Mouse (Mus musculus) hindbrain, embryonic 16.5 days (tissue): ENCODE data around the gene H2-K1. TPM values are rescaled to one million over a fixed set of nuclear protein-coding genes. Genes with fewer than 3 reads are reported as not detected.

Experiments
- ATAC-seq: fragments of 200-750 bp; cut with Nextera tagmentation; 2 replicates; pipeline ENCODE4 v1.8.0; 2017; ENCODE audit warnings: moderate TSS enrichment, moderate library complexity
- H3K27ac ChIP-seq: fragments of 300-500 bp; sonication (generic); 2 replicates; pipeline ENCODE4 v1.5.1; 2014; ENCODE audit warnings: low read depth, mild to moderate bottlenecking, control low read depth, low read length, moderate library complexity
- H3K27me3 ChIP-seq: fragments of 300-500 bp; sonication (generic); replicated peaks from 2 replicates; pipeline ENCODE4 v1.6.1; 2014; ENCODE audit warnings: low read length; ENCODE audit not compliant: control insufficient read depth, insufficient read depth
- H3K36me3 ChIP-seq: fragments of 300-500 bp; sonication (generic); 2 replicates; pipeline ENCODE4 v1.6.1; 2014; ENCODE audit warnings: mild to moderate bottlenecking, low read length, moderate library complexity, mixed read lengths; ENCODE audit not compliant: control insufficient read depth, insufficient read depth
- H3K4me1 ChIP-seq: fragments of 300-500 bp; sonication (generic); 2 replicates; pipeline ENCODE4 v1.6.1; 2014; ENCODE audit warnings: low read depth, low read length; ENCODE audit not compliant: control insufficient read depth, insufficient read depth
- H3K4me2 ChIP-seq: fragments of 300-500 bp; sonication (generic); 2 replicates; pipeline ENCODE4 v1.6.1; 2014; ENCODE audit warnings: mild to moderate bottlenecking, low read length, control low read depth, moderate library complexity
- H3K4me3 ChIP-seq: fragments of 300-500 bp; sonication (generic); 2 replicates; pipeline ENCODE4 v1.5.1; 2014; ENCODE audit warnings: mild to moderate bottlenecking, low read length, control low read depth, moderate library complexity
- H3K9ac ChIP-seq: fragments of 300-500 bp; sonication (generic); 2 replicates; pipeline ENCODE4 v1.6.1; 2014; ENCODE audit warnings: low read depth, mild to moderate bottlenecking, control low read depth, low read length, moderate library complexity
- H3K9me3 ChIP-seq: fragments of 300-500 bp; sonication (generic); 2 replicates; pipeline ENCODE4 v1.6.1; 2014; ENCODE audit warnings: mild to moderate bottlenecking, low read length, moderate library complexity; ENCODE audit not compliant: control insufficient read depth
- whole genome bisulfite sequencing: fragments of 180-500 bp; shearing (Covaris S2); extraction: QIAGEN DNeasy Blood & Tissue Kit; methylation state at CpG from one replicate; pipeline ENCODE4 v1.1.7; 2014; 5-methylcytosine and 5-hydroxymethylcytosine counted together
- polyA plus RNA-seq: library from polyadenylated mRNA; unstranded; fragments of >200 nt; fragmentation: Nextera tagmentation; extraction: Ambion mirVana; gene quantifications from 2 replicates; pipeline ENCODE4 v1.2.1, GENCODE M21; 2015

H2-K1 gene
- polyA plus RNA-seq, 1 experiment from 2014 or later = 18.8 TPM

DNA sequence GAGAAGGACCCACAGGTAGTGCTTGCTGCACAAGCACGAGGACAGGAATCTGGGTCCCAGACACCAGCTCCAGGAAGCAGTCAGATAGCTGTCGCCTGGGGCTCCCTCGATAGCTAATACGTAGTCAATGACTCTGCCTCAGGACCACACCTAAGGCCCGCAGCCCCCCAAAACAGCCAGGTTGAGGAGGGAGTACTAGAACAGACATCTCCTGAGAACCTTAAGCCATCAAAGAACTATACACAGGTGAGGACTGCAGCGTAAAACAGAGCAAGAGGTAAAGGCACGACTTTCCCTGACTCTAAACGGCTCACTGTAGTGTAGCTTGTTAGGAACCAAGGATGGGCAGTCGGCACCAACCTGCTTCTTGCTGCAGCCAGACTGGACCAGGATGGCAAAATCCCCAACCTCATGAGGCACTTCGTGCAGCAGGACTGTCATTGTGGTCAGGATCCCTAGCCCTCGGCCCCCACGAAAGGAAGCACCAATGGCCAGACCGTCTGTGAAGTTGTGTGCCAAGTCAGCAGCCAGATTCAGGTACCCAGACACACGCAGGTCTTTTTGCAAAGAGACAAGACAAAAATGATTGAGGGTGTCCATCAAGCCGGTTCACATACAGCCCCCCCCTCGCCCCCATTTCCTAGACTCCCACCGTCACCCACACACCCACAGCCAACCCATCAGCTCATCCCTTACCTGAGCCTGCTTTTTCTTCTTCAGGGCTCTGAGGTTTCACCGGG, 29.2 kb upstream of the H2-K1 start:
- no peak overlapping the region for H3K4me3 ChIP-seq
- no peaks in the 10 kb centered on the region for H3K9me3 ChIP-seq
- peaks cover 62% of the 10 kb centered on the region for H3K4me1 ChIP-seq
- H3K36me3 ChIP-seq = peaks cover 21% of the 10 kb centered on the region
- peak overlapping the region; percentile 97; the same call in 1 of the 2 replicates for H3K4me2 ChIP-seq
- H3K9ac ChIP-seq = peak overlapping the region; percentile 25; the same call in 1 of the 2 replicates
- no peaks in the 10 kb centered on the region for H3K27me3 ChIP-seq
- H3K27ac ChIP-seq = no peak overlapping the region
- WGBS = 89% methylated on average over 18 of the region's 18 CpGs
- ATAC-seq = no peak

DNA sequence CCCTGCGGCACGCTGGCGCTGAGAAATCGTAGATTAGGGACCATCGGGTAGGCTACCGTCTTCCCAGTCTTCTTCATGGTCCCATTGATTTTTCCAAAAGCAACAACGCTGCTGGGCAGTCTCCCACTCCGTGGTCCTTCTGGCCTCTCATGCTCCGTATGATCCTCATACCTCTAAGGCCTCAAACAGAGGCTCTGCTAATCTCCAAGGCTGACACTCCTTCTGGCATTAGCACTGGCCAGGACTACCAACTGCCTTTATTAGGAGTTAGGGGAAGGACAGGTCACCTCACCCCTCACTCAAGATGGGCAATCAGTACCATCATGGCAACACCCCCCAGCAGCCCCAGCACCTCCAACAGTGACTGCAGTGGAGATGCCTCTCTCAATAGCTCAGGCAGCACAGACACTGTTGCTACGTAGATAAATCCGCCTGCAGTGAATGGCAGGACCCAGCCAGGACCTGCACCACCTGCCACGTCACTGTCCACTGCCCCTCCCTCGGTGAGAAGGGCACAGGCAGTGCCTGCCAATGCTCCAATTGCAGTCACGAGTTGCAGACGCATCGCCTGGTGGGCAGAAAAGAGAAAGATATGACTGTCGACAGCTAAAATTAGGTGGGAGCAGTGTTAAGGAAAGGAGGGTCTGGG, 28.5 kb upstream of the H2-K1 start:
- no peaks in the 10 kb centered on the region for H3K9me3 ChIP-seq
- H3K36me3 ChIP-seq = peaks cover 17% of the 10 kb centered on the region
- H3K4me1 ChIP-seq = peaks cover 66% of the 10 kb centered on the region
- no peak overlapping the region for H3K4me3 ChIP-seq
- WGBS = 43% methylated on average over 17 of the region's 17 CpGs
- H3K27me3 ChIP-seq = no peaks in the 10 kb centered on the region
- ATAC-seq = no peak
- peak overlapping the region; percentile 90; the same call in 1 of the 2 replicates for H3K4me2 ChIP-seq
- peak overlapping the region; percentile 84; the same call in 1 of the 2 replicates for H3K27ac ChIP-seq
- no peak overlapping the region for H3K9ac ChIP-seq

DNA sequence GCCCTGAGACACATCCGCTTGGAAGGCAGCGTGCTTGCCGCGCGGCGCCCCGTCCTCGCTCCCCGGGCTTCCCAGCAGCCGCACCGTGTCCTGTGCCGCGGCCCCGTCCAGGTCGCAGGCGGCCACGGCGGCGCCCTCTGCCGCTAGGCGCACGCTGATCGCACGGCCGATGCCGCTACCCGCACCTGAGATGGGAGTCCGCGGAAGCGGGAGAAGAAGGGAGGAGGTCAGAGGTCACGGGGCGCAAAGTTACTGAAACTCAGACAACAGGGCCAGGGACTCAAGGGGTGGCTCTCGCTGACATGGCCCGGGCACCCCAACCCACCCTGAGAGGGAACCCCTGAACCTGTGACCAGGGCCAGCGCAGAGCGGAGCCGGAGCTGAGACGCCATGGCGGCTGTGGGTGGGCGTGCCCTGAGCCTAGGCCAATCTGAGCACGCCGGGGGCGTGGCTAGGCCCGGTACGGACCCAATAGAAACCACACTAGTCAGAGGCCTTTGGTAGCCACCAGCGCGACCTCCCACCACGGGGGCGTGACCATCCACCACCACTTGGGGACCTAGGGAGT, 27.6 kb upstream of the H2-K1 start, which contains the start of gene H2-Ke6:
Gene H2-Ke6, minus strand, starts transcription at position 405 of the 568 bp plus-strand sequence.
- H3K9me3 ChIP-seq = no peaks in the 10 kb centered on the region
- H3K4me3 ChIP-seq = peak within 1 kb of the TSS; percentile 68
- peak; percentile 73 for ATAC-seq
- H3K9ac ChIP-seq = peak within 1 kb of the TSS; percentile 79
- no peaks in the 10 kb centered on the region for H3K27me3 ChIP-seq
- peaks cover 62% of the 10 kb centered on the region for H3K4me1 ChIP-seq
- WGBS = 0% methylated on average over 49 of the region's 49 CpGs
- peak within 1 kb of the TSS; percentile 84 for H3K27ac ChIP-seq
- peak within 1 kb of the TSS; percentile 90 for H3K4me2 ChIP-seq
- peaks cover 19% of the 10 kb centered on the region for H3K36me3 ChIP-seq

DNA sequence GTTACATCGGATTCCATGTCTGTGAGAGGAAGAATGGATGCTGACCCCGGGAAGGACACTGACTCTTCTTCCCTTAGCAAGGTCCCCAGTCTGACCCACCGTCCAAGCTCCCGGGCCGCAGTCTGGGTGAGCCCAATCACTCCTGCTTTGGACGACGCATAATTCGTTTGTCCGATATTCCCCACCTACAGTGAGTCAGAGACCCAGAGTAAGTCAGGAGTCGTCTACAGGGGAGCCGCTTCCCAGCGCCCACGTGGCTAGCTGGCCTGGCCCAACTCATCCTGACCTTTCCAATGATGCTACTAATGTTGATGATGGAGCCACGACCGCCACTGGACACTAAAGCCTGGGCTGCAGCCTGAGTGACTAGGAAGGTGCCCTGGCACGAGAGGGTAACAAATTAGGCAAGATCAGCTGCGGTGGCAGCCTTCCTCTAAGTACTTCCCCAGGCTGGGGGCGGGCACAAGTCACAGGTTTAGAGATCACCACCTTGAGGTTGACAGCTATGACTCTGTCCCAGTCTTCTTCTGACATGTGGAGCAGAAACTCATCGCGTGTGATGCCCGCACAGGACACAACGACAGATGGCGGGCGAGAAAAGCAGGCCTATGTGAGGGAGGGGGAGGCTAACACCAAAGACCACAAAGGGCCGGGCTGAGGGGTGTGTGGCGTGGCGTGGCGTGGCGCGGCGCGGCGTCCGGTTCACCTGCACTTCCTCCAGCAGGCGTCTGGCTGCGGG, 26.9 kb upstream of the H2-K1 start:
- peak overlapping the region; percentile 68 for H3K4me3 ChIP-seq

DNA sequence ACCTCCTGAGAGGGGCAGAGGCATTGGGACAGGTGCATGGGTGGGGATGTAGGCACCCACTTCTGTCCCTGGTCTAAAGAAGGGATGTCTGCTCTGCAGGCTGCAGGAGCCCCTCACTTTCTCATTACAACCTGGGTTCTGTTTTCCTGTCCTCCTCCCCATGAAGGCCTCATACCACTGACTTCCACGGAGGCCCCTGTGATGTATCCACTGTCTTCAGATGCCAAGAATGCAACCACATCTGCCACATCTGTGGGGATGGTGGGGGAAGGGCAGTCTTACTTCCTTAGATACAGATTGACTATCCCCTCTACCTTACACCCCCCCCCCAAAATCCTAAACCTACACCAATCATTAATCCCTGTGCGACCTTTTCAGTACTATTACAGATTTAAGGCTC, 26.1 kb upstream of the H2-K1 start:
- H3K9me3 ChIP-seq = no peaks in the 10 kb centered on the region
- 8% methylated on average over 2 of the region's 2 CpGs for WGBS
- H3K36me3 ChIP-seq = peaks cover 27% of the 10 kb centered on the region
- no peaks in the 10 kb centered on the region for H3K27me3 ChIP-seq
- peak overlapping the region; percentile 2; the same call in 1 of the 2 replicates for H3K4me3 ChIP-seq
- H3K9ac ChIP-seq = peak overlapping the region; percentile 31
- peaks cover 59% of the 10 kb centered on the region for H3K4me1 ChIP-seq
- peak overlapping the region; percentile 95 for H3K27ac ChIP-seq
- H3K4me2 ChIP-seq = peak overlapping the region; percentile 90
- ATAC-seq = no peak

More for the DNA sequence above, 26.9 kb upstream of the H2-K1 start:
- Histone ChIP-seq H3K27ac (peak overlapping the region; percentile 95), H3K4me2 (peak overlapping the region; percentile 90), H3K27me3 (no peaks in the 10 kb centered on the region), H3K36me3 (peaks cover 19% of the 10 kb centered on the region), H3K9me3 (no peaks in the 10 kb centered on the region), H3K4me1 (peaks cover 59% of the 10 kb centered on the region), H3K9ac (peak overlapping the region; percentile 79)
- no peak for ATAC-seq
- 4% methylated on average over 36 of the region's 36 CpGs for WGBS

DNA sequence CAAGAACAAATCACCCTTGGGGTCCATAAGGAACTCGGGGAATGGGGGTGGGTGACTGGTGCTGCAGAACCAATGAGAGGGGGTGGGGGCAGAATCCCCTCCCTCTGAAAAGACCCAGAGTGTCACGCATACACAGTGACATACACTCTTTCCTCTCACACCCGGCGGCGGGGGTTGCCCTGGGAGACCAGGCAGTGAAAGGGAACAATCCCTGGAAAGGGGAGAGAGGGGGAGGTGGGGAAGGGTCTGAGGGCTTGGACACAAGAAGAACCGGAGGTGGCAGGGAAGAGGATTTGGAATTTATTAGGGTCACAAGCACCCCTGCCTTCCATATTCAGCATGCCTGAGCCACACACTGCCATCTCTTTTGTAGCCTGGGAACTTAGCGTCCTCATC, 25.6 kb upstream of the H2-K1 start:
- ATAC-seq = peak; percentile 13
- no peaks in the 10 kb centered on the region for H3K27me3 ChIP-seq
- peak overlapping the region; percentile 95 for H3K27ac ChIP-seq
- 0% methylated on average over 7 of the region's 7 CpGs for WGBS
- H3K4me2 ChIP-seq = peak overlapping the region; percentile 90
- peak overlapping the region; percentile 92 for H3K9ac ChIP-seq
- H3K9me3 ChIP-seq = no peaks in the 10 kb centered on the region
- H3K4me3 ChIP-seq = peak overlapping the region; percentile 77
- peaks cover 30% of the 10 kb centered on the region for H3K36me3 ChIP-seq
- peaks cover 58% of the 10 kb centered on the region for H3K4me1 ChIP-seq

DNA sequence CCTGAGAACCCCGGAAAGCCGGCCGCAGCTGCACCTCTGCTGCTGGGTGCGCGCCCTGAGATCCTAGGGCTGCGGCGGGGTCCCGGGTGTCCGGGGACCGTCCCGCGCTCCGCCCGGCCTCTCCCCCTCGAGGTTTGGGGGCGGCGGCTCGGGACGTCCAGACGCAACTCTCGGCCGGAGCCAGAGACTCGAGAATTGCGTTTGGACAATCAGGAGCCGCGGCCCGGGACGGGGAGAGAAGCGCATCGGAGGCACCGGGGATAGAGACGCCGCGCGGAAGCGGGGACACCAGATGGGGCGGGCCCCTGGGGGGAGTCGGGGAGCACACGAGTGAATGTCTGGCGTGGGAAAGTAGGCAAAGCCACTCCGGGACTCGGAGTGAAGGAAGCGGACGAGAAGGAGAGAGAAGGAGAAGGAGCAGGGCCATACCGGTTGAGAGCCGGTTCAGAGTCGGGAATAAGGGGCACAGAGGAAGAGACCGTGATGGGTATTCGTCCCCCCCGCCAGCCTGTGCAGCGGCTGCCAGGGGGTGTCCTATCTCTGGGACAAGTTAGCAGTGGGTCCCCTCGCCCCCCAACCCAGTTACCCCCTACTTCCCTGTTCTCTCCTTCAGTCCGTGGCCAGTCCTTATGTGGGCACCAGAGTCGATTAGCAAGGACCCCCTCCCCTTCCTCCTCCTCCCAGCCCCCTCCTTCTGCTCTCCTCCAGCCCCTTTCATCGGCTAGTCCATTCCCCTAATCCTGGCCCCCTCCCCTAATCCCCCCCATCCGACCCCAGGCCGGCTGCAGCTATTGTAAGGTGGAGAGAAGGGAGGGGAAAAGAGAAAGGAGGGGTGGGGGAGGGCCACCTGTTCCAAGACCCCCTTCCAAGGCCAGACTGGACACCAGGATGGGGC, 25.0 kb upstream of the H2-K1 start:
- H3K27ac ChIP-seq = peak overlapping the region; percentile 95
- peak overlapping the region; percentile 92 for H3K9ac ChIP-seq
- H3K4me3 ChIP-seq = peak overlapping the region; percentile 77
- H3K4me2 ChIP-seq = peak overlapping the region; percentile 90
- WGBS = under 1% methylated on average over 51 of the region's 57 CpGs
- H3K4me1 ChIP-seq = peaks cover 52% of the 10 kb centered on the region
- no peaks in the 10 kb centered on the region for H3K27me3 ChIP-seq
- H3K9me3 ChIP-seq = no peaks in the 10 kb centered on the region
- H3K36me3 ChIP-seq = peaks cover 31% of the 10 kb centered on the region
- peak; percentile 2 for ATAC-seq

DNA sequence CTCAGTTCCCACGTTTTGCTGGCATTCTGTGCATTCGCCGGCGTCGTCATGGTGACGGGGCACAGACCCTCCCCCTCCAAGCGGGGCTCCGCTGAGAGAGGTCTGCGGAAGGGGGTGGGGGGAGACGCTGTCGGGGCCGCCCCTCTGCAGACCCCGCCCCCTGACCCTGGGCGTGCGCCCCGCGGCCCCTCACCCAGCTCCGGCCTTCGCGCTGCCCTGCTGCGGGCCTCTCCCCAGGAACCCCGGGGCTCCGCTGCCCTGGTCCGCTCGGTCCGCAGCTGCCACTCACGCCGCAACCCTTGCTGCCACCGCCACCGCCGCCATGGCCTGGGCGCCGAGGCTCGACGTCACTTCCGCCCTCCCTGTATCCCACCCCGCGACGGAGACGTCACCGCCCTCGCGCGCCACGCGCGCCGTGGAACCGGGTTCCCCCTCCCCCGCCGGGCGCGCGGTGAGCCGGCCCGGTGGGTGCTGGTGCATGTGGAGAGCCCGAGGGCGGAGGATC, 24.2 kb upstream of the H2-K1 start, which contains the start of gene Ring1:
Gene Ring1, minus strand, starts transcription at position 364 of the 505 bp plus-strand sequence.
- Histone ChIP-seq H3K27ac (peak within 1 kb of the TSS; percentile 95), H3K36me3 (peaks cover 24% of the 10 kb centered on the region), H3K4me1 (peaks cover 44% of the 10 kb centered on the region), H3K9ac (peak within 1 kb of the TSS; percentile 92), H3K4me2 (peak within 1 kb of the TSS; percentile 90), H3K27me3 (no peaks in the 10 kb centered on the region), H3K4me3 (peak within 1 kb of the TSS; percentile 77), H3K9me3 (no peaks in the 10 kb centered on the region)
- WGBS = 0% methylated on average over 52 of the region's 58 CpGs
- ATAC-seq = peak; percentile 79
